Mouse (Mus musculus) left cerebral cortex, postnatal 4 days (tissue): ENCODE measurements at regions not wholly inside any gene's neighbourhood (a gene's known extent, or its start where the extent isn't known, plus 50 kb on each side); places are given as distances from the start of the nearest gene placed in this dataset.

Source experiments
- DNase-seq: peaks from one replicate; pipeline ENCODE4 v3.0.0-alpha.2; 2022
- intact Hi-C: fragments of 180-260 bp; cut with DNase I; formaldehyde crosslinking; loops from one replicate; pipeline ENCODE4 v1.15.1; 2025

- intact Hi-C loops, result loop anchor here (10.0 kb wide), 3 partner anchors 269 to 1739 kb away; no protein-coding TSS in a partner anchor
- no peak for DNase-seq
Measured at GRCm38 (mm10) chr6:31665671-31666486, 102.1 kb upstream of the Podxl start.

- intact Hi-C loops, result loop anchor here (5.0 to 10.0 kb wide), 4 partner anchors 270 to 1740 kb away; partner anchors contain the start of gene Plxna4
- peak; percentile 82 for DNase-seq
Measured at GRCm38 (mm10) chr6:31664495-31664894, 100.7 kb upstream of the Podxl start.

- DNase-seq, result peak; percentile 59
- intact Hi-C loops, result loop anchor here (5.0 to 10.0 kb wide), 4 partner anchors 274 to 1744 kb away; partner anchors contain the start of gene Plxna4
Measured at GRCm38 (mm10) chr6:31660778-31661177, 97.0 kb upstream of the Podxl start.

GRCm38 (mm10) chr6:31659901-31660300 is 96.1 kb upstream of the Podxl start:
- intact Hi-C loops, result loop anchor here (5.0 to 10.0 kb wide), 4 partner anchors 275 to 1745 kb away; partner anchors contain the start of gene Plxna4
- no peak for DNase-seq

- intact Hi-C loops, result no loop called here
- no peak for DNase-seq
Measured at GRCm38 (mm10) chr6:31658447-31659199, 94.8 kb upstream of the Podxl start.

- DNase-seq, result no peak
- intact Hi-C loops, result no loop called here
Measured at GRCm38 (mm10) chr6:31650791-31651476, 87.2 kb upstream of the Podxl start.

GRCm38 (mm10) chr6:31645261-31645660 is 81.5 kb upstream of the Podxl start:
- no peak for DNase-seq
- intact Hi-C loops, result no loop called here

- intact Hi-C loops, result no loop called here
- DNase-seq, result no peak
Measured at GRCm38 (mm10) chr6:31644504-31644903, 80.7 kb upstream of the Podxl start.

- intact Hi-C loops, result no loop called here
- DNase-seq, result peak; percentile 45
Measured at GRCm38 (mm10) chr6:31642451-31642942, 78.7 kb upstream of the Podxl start.

- no peak for DNase-seq
- intact Hi-C loops, result no loop called here
Measured at GRCm38 (mm10) chr6:31640745-31641144, 77.0 kb upstream of the Podxl start.

GRCm38 (mm10) chr6:31639460-31639859 is 75.7 kb upstream of the Podxl start:
- intact Hi-C loops, result loop anchor here (1.0 kb wide), 1 partner anchor 114 kb away; no protein-coding TSS in a partner anchor

GRCm38 (mm10) chr6:31638434-31639220 is 74.8 kb upstream of the Podxl start:
- DNase-seq, result no peak
- intact Hi-C loops, result loop anchor here (1.0 kb wide), 1 partner anchor 113 kb away; no protein-coding TSS in a partner anchor

More at GRCm38 (mm10) chr6:31639460-31639859, 75.7 kb upstream of the Podxl start:
- peak; percentile 73 for DNase-seq

- intact Hi-C loops, result no loop called here
- no peak for DNase-seq
Measured at GRCm38 (mm10) chr6:31637371-31638052, 73.7 kb upstream of the Podxl start.

- intact Hi-C loops, result no loop called here
- no peak for DNase-seq
Measured at GRCm38 (mm10) chr6:31636954-31637353, 73.2 kb upstream of the Podxl start.

GRCm38 (mm10) chr6:31632485-31632884 is 68.7 kb upstream of the Podxl start:
- intact Hi-C loops, result no loop called here
- no peak for DNase-seq

- DNase-seq, result no peak
- intact Hi-C loops, result no loop called here
Measured at GRCm38 (mm10) chr6:31630009-31630408, 66.2 kb upstream of the Podxl start.

GRCm38 (mm10) chr6:31627912-31628311 is 64.1 kb upstream of the Podxl start:
- DNase-seq, result no peak
- intact Hi-C loops, result no loop called here

GRCm38 (mm10) chr6:31625055-31625454 is 61.3 kb upstream of the Podxl start:
- DNase-seq, result no peak
- intact Hi-C loops, result no loop called here

- intact Hi-C loops, result no loop called here
- no peak for DNase-seq
Measured at GRCm38 (mm10) chr6:31624374-31624773, 60.6 kb upstream of the Podxl start.
